Mouse (Mus musculus): ENCODE measurements around the gene Itga11. TPM values are rescaled to one million over a fixed set of nuclear protein-coding genes. Genes with fewer than 3 reads are reported as not detected.
"Not testable (repeated sequence)": the region's sequence is repeated elsewhere in the genome, so short reads cannot be mapped to it uniquely, and the experiment has no call there.

Gene Itga11
- under 1 TPM; 0.07 to 0.18 TPM for polyA plus RNA-seq (2017; shearing (Covaris generic))

DNA sequence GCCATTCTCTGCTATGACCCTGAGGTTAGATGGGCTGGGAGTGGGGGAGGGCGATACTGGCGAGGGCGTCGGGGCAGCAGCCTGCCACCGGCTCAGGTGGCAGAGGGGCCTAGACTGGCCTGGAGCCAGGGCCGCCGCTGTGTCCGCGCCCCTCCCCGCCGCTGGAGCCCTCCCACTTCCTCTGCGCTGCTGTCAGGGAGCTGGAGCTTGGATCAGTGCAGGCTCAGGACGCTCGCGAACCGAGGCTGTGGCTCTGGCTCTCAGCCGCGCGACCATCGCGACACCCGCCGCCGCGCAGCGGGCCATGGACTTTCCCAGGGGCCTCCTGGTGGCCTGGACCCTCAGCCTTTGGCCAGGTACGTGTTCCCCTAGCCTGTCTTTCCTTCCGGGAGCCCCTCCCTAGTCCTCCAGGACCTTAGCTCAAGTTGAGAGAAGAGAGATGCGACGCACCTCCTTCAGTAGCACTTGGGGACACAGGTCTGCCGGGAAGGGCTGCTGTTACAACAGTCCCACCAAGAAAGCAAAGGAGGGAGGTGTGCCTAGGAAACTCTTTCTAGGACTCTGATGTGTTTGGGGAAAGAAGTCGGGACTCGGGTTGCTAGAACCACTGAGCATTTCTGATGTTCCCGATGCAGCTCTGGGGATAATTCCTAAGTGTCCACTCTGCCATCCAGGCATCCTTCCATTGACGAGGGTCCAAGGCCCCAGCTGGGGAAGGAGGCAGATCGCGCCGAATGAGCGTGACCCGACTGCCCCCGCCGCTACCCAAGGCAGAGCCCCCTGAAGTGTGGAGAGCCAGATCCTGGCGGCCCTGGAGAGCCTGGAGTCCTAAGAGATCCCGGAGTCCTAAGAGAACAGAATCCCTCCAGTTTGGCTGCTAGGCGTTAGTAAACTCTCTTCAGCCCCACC is at the start of gene Itga11:
Gene Itga11 (plus strand): TSS at position 186 of the 909 bp plus-strand sequence.
- ATAC-seq, result no peak

GRCm38 (mm10) chr9:62630631-62631240 is 46.9 kb upstream of the Itga11 start:
- ATAC-seq, result no peak

- no peak for ATAC-seq
Measured at GRCm38 (mm10) chr9:62632392-62632791, 45.2 kb upstream of the Itga11 start.

DNA sequence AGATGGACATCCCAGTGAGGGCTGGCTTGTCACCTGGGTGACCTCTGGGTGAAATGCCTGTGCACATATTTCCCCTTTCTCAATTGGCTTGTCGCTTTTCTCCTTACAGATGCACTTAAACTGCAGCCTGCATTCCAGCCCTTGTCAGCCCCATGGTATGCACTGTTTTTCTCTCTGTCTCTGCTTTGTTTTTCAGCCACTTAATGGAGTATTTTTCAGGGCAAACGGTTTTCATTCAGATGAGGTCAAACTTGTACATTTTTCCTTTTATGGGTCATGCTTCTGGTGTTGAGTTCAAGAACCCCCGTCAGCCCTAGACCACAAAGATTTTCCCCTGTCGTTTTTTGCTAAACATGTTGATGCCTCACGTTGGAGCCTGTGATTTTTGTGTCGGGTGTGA is 39.6 kb upstream of the Itga11 start:
- ATAC-seq, result no peak

- ATAC-seq, result no peak
Measured at GRCm38 (mm10) chr9:62639686-62640085, 37.9 kb upstream of the Itga11 start.

DNA sequence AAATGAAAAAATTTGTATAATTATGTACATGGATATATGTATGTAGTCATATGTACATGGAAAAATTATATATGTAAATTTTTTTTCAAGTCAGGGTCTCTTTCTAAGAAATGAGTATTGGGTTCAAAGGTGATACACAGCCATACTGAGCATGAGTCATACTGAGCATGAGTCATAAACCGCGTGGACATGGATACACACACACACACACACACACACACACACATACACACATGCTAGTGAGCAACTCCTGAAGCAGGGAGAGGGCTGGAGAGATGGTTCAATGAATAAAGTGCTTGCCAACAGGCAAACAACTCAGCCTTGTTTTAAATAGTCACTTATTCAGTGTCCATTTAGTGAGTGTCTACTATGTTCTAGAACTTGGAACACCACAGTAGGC is 37.4 kb upstream of the Itga11 start:
- no peak for ATAC-seq

DNA sequence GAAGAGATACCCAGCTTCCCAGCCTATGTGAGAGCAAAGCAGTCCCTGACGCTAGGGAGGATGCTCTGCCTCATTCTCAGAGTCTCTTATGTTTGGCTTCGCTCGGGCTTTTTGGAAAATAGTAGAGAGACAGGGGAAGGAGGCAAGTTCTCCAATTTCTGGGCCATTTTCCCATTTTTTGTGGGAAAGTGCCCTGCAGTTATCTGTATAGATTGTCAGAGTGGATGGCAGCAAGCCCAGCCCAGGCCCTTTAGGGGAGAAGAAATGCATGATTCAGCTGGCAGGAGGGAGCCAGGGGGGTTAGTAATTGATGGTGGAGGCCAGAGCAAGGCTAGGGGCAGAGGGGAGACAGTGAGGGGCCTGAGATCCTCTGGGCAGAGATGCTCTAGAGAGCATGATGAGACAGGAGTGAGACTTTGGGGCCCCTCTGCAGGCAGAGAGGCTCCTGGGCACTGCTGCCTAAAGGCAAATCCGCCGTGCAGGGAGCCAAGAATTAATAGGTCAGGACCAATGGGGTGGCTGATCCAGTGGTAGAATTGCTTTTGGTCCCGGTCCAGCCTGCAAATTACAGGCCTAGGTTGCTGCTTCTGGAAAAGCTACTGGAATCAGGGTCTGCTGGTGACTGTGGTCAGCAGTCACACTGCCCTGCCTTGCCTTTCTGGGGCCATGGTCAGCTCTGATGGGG is 31.8 kb upstream of the Itga11 start:
- no peak for ATAC-seq

DNA sequence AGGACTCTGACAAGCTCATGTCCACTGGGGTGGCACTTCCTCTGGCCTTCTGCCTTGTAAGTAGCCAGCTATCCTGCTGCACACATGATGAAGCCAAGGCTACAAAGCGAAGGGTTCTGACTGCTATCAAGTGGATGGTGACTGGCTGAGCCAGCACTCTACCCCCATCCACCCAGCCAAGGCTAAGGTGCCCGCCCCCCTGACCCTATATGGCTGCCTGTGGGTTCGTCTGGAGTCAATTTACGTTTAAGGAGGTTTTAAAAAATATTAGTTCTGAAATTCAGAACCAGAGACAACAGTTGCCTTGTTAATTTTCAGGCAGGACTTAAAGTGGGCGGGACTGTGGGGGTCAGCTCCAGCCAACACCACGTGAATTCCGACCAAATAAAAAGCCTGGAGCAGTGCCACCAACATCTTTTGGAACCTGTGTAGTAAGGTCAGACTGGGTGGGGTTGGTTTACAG is 30.9 kb upstream of the Itga11 start:
- ATAC-seq, result no peak

DNA sequence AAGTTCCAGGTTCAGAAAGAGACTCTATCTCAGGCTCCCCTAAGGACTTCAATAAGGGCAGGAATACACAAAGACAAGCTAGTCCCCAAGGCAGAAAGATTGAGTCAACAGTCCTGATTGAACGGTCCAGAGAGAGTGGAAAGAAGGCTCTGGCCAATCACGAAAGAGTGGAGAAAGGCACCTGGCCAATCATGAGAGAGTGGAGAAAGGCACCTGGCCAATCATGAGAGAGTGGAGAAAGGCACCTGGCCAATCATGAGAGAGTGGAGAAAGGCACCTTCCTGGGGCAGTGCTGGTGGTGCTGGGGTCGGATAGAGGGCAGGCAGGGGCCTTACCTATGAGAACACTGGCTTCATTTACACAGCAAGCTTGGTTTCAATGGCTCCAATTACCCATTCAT is 28.2 kb upstream of the Itga11 start:
- no peak for ATAC-seq

- ATAC-seq, result no peak
Measured at GRCm38 (mm10) chr9:62650764-62651163, 26.9 kb upstream of the Itga11 start.

DNA sequence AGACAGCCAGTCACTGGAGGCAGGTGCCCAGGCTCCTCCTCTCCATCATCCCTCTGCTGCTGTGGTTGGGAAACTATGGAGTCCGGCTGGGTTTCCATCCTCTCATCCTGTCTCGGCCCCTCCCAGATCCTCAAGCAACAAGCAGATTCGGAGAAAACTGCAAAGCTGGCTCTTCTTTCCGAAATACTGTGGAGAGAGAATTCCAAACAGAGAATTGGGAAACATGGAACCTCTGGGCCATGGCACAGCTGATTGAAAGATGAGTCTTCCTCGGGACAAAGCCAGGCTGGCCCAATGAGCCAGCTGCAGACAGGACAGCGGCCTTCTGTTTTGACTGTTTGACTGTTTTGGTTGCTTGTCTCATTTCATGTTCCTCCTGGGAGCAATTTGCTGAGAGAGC is 23.3 kb upstream of the Itga11 start:
- no peak for ATAC-seq

GRCm38 (mm10) chr9:62658016-62658415 is 19.6 kb upstream of the Itga11 start:
- no peak for ATAC-seq

GRCm38 (mm10) chr9:62659026-62659425 is 18.6 kb upstream of the Itga11 start:
- ATAC-seq, result no peak

DNA sequence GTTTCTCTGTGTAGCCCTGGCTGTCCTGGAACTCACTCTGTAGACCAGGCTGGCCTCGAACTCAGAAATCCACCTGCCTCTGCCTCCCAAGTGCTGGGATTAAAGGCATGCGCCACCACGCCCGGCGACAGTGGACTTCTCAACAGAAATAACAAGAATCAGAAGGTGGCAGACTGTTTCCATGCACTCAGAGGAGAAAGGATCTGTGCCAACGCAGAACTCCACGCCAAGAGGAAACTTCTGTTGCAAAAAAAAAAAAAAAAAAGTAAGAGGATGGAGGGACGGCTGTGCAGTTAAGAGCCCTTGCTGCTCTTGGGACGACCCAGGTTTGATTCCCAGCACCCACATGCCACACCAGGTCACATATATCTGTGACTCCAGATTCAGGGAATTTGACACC is 16.7 kb upstream of the Itga11 start:
- not testable (repeated sequence) for ATAC-seq

DNA sequence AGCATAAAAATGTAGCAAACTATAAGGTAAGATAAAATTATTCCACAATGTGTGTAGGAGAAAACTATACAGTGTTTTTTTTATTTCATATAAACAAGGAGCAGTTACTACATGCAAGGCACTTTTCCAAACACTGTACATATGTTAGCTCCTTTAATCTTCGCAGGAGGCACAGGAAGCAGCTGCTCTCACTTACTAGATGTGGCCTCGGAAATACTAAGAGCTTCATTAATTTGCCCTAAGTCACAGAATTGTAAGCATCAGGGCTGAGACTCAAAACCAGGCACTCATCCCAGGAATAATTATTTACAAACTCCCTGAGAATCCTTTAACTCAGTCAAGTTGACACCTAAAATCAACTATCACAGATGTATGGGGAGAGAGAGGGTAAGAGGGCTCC is 14.2 kb upstream of the Itga11 start:
- no peak for ATAC-seq

DNA sequence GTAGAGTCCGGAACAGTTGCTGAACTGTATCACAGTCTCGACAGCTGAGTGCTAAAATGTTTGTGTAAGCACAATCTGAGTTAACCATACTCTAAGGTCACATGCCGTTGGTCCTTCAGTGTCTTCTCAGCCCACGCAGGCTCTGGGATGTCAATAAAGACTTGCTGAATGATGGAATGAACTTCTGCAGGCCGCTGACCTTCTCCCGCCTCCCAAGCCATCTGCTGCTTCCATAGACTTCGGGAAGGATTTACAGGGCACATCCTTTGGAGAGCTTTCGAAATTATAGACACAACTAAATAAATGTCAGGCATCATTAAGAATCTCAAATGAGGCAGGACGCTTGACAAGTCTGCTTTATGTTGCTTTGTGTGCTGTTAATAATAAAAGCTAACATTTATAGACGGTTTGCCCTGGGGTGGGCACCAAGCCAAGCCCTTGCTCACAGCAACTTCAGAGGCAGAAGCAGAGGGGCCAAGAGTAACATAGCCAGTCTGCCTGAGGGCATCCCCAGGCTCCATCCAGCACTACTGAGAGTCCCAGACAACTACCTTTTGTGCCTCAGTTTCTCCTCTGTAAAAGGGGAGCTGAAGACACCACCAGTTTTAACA is 13.4 kb upstream of the Itga11 start:
- ATAC-seq, result no peak

- ATAC-seq, result no peak
Measured at GRCm38 (mm10) chr9:62665892-62666291, 11.7 kb upstream of the Itga11 start.

- no peak for ATAC-seq
Measured at GRCm38 (mm10) chr9:62668503-62668902, 9.1 kb upstream of the Itga11 start.

DNA sequence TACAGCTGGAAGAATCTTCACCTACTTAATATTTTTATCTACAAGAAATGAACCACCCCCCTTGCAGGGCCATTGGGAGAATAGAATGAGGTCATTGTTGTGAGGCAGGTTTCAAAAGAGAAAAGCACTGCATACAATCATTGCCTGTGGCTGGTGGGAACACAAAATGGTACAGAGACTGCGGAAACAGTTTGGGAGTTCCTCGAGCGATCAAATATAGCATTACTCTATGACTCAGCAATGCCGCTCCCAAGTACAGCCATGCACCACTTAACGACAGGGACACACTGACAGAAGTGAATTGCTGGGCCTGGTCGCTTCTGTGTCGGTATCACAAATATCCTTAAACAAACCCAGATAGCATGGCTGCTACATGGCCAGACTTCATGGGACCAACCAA is 4.4 kb upstream of the Itga11 start:
- ATAC-seq, result no peak

DNA sequence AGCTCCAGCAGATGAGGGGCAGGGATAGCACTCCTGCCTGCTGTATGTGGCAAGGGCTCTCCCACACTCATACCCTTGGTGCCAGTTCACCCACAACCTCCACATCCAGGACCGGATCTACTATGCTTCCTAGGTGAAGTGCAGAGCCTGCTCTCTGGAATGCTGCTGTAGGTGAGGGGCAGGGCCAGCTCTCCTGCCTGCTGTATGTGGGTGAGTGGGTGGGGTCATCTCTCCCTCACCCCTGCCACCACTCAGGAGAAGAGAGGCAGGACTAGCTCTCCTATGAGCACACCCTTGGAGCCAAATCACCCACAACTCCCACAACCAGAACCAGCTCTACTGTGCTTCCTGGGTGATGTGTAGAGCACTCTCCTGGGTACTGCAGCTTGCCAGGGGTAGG is 2.5 kb upstream of the Itga11 start:
- ATAC-seq, result no peak

DNA sequence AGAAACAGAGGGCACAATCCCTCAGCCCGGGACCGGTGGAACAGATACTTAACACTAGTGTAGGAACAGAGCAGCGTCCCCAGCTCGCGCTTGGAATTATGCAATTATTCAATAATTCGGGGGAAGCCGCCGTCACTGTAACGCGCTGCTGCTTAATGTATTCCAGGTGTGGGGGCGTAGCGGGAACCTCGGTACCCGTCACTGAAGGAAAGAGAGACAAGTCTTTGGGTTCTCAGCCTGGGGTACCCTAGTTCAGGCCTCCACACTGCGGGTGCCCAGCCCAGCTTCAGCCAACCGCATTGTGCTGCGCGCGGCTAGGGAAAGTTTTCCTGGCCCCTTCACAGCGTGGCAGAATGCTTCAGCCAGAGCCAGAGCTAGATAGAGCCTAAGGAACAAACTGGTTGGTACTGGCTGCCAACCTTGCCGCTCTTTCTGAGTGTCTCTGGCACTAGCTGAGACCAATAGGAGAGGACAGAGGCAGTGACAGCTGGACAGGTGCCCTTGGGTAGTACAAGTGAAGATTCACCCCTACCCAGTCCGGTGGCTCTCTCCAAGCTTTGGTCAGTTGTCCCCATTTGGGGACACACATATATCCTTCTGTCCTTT is 1.0 kb downstream of the Itga11 start:
- ATAC-seq, result no peak

GRCm38 (mm10) chr9:62679398-62679797 is 1.8 kb downstream of the Itga11 start:
- no peak for ATAC-seq

DNA sequence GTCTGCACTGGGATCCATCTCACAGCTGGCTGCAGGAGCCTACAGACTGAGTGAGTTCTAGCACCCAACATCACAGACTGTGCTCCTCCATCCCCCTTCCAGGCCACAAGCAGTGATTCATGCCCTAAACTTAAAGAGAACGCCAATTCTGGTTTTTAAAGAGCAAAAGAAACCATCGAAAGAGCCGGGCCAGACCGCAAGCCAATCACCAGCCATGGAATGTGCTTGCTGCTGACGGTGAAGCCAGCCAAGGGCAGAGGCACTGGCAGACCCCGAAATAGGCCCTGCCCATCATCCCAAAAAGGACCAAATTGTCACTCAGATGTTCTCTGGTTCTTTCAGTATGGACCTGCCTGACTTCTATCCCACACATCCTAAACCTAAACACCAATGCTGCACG is 6.7 kb downstream of the Itga11 start:
- ATAC-seq, result no peak

All from activated CD4-positive, CD25-positive, alpha-beta regulatory T cell, adult 4 months (primary cell).